Mouse (Mus musculus): ENCODE data around the gene Ppp1r9a. TPM values are rescaled to one million over a fixed set of nuclear protein-coding genes. Genes with fewer than 3 reads are reported as not detected.

Ppp1r9a gene
- total RNA-seq, 2 experiments from 2014 or later: 191 to 212 TPM

DNA sequence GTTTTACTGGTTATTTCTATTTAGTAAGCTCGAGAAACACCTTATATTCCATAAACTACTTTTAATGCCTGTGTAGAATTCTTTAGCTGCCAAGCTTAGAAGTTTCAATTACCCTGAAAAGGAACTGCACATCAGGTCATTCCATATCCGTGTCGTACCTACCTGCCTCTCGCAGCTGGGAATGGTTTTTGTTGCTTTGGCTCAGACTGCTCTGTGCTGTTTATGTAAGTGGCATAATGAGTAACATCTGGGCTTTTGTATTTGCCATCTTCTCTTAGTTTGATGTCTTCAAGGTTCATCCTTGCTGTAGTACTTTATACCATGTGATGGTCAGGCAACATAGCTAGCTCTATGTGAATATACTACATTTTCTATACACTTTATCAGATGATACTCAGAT lies 47.0 kb downstream of the Ppp1r9a start:
- no peak for DNase-seq (ENCODE audit: low spot score in 2 of 2)
- intact Hi-C loops (cut with DNase I): no loop called here

DNA sequence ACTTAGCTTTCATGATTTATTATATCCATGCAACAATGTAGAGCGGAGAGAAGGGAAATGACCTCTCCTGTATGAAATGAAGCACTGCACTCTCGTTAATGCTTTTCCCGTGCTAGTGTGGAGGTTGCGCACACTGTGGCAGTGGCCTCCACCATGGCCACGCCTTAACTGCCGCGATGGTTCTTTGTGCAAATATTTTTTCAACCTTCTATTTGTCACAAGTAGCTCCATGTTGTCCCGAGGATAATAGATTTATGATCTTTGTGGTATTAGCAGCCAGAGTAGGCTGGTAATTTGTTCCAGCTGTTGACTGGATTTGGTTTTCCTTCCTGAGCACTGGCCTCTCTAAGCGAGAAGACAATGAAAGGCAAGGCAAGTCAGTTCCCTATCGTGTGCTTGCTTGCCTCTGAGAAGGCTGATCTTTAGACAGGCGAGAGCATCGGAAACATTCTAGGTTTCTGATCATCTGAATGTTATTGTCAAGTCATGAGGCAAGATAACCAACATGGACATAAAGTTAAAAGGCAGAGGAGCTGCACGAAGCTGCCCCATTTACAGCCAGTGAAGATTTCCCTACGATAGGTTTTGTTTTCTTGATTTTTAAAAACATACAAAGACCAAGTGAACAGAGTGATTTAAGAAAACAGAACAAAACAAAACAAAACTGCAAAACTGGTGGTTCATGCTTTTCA lies 50.5 kb downstream of the Ppp1r9a start:
- intact Hi-C loops (cut with DNase I): no loop called here

DNA sequence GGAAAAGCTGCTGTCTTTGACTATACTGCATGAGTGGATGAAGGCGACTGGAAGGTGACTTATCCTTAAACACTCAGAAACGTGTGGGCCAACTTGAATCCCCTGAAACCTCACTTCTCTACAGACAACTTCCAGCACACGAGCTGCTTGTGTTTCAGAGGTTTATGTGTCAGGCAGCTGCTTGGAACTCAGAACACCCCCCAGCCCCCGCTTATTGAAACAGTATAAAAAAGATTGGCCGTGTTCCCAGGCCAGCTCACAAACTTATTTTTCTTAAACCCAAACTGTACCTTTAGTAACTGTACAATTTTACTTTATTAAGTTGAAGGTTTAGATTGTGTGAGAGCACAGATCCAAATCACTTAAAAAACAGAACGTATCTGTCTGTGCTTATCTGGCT lies 53.9 kb downstream of the Ppp1r9a start:
- intact Hi-C loops (cut with DNase I): no loop called here
- DNase-seq (ENCODE audit: low spot score in 2 of 2): no peak

More for the DNA sequence above, 50.5 kb downstream of the Ppp1r9a start:
- no peak for DNase-seq (ENCODE audit: low spot score in 2 of 2)

DNA sequence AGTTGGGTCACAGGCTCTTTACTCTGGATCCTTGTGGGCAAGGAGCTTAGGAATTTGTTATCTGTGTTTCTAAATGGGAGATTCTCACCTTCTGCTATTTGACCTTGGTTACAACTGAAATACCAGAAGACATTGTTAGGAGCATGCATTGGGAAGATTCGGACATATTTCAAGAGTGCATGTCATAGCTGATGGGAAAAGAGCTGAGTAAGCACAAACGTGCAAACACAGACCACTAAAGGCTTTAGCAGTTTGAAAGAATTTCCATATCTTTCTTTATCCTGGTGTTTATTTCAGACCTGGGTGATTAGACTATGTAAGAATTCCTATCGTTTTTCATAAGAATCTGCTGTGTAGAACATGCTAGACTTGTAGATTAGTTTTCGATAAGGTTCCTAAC lies 59.5 kb downstream of the Ppp1r9a start:
- DNase-seq (ENCODE audit: low spot score in 2 of 2): no peak
- intact Hi-C loops (cut with DNase I): no loop called here

DNA sequence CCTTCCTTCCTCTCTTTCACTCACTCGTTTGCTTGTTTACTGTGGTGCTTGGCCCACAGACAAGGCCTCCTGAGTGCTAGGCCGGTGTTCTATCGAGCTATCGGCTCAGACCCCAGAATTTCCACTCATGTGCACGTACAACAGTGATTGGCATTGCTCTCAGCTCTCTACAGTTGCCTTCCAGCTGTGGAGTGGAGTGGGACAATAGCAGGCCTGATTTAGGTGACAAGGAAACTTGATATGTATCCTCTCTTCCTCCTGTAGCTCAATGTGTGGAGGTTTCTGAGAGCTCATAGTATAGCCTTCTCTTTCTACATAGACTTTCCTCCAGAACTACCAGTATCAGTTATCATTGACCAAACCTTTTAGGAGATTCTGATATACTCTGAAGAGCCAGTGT lies 60.3 kb downstream of the Ppp1r9a start:
- intact Hi-C loops (cut with DNase I): no loop called here
- DNase-seq (ENCODE audit: low spot score in 2 of 2): no peak

DNA sequence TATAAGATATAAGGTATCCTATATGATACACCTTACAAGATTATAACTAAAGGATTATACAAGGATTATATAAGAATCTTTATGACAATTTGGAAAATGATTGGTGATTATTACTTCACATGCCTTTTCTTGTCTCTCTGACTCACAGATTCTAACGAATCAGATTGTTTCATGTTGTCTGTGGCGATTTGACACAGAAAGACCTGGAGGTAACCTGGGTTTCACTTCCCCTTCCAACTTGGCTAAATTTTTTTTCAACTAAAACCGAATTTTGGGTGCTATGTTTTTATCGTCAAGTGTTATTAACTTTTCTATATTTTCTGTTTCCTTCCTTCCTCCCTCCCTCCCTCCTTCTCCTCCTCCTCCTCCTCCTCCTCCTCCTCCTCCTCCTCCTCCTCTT lies 64.5 kb downstream of the Ppp1r9a start:
- no peak for DNase-seq (ENCODE audit: low spot score in 2 of 2)
- intact Hi-C loops (cut with DNase I): no loop called here

DNA sequence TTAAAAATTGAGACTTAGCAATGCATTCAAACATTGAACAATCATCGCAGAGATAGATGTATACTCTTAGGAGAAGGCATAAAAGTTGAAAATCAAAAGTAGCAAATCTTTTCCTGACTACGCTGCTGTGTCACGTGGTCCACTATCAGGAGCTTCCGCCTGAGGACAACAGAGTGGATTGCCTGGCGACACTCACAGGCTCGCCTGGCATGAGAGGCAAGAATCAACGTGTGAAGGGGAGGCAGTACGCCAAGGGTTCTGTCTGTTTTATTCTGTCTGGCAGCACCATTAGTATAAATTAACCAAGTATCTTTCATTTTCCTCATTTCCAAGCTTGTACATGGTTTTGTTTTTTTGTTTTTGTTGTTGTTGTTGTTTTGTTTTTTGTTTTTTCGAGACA lies 68.5 kb downstream of the Ppp1r9a start:
- intact Hi-C loops (cut with DNase I): no loop called here
- DNase-seq (ENCODE audit: low spot score in 2 of 2): no peak

DNA sequence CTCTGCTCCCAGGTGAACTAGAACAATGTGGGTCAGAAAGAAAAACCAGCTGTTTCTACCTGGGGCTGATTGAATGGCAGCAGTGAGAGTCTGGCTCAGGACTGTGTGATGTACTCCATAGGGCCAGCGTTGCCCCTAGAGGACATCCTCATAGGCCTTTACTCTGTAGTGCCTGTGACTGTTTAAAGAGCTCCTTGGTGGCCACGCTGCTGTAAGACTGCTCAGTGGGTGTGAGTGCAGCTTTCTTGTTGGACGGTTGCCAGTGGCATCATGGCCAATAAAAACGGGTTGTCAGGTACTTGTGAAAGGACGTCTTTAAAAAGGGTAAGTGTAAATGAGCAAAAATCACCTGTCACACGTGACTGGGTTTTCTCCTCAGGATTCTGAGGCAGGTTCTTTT lies 70.1 kb downstream of the Ppp1r9a start:
- intact Hi-C loops (cut with DNase I): no loop called here
- DNase-seq (ENCODE audit: low spot score in 2 of 2): peak; percentile 28 to 44

DNA sequence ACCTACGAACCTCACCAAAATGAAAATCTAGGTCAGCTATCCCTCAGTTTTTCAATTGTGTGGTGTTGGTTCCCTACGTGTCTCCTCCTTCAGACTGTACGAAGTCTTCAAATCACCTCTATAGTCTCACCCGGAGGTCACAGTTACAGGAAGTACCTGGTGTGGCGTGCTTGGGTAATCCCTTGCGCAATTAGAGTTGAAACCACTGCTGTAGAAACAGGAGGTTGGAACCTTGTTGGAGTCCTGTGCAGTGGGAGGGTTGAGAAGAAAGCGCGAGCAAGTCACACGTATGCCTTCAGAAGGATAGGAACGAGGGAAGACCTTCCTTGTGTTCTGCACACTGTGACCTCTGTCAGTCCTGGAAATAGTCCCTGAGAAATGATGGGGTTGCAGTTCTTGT lies 70.6 kb downstream of the Ppp1r9a start:
- no peak for DNase-seq (ENCODE audit: low spot score in 2 of 2)
- intact Hi-C loops (cut with DNase I): no loop called here

DNA sequence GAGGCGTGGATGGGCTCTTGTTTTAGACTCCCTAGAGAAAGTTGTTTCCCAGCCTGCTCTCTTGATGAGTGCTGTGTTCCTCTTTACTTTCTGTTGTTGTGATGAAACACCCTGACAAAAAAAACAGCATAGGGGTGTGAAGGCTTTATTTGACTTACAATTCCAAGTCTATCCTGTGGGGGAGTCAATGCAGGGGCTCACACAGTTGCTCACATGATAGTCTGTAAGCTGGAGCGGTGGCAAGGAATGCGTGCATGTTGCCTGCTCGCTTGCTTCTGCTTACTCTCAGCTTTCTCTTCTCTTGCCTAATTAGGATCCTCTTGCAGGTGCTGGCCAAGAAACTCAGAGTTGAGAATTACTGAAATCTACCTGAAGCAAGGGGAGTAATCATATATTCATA lies 74.8 kb downstream of the Ppp1r9a start:
- no peak for DNase-seq (ENCODE audit: low spot score in 2 of 2)
- intact Hi-C loops (cut with DNase I): no loop called here

DNA sequence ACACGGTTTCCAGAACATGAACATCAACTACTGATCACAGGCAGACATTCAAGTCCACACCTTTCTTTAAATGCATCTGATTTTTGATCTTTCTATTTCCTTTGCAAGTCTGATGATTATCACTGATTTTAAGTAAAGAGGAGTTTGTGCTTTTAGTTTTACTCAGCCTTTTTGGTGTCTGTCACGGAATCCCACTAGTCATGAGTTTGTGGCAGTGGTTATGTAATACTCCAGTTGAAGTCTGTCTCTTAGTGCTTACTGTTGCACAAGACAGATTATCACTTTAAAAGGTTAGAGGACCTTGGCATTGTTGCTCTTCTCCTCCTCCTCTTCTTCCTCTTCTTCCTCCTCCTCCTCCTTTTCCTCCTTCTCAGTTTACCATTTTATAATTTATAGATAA lies 75.5 kb downstream of the Ppp1r9a start:
- DNase-seq (ENCODE audit: low spot score in 2 of 2): no peak
- intact Hi-C loops (cut with DNase I): no loop called here

DNA sequence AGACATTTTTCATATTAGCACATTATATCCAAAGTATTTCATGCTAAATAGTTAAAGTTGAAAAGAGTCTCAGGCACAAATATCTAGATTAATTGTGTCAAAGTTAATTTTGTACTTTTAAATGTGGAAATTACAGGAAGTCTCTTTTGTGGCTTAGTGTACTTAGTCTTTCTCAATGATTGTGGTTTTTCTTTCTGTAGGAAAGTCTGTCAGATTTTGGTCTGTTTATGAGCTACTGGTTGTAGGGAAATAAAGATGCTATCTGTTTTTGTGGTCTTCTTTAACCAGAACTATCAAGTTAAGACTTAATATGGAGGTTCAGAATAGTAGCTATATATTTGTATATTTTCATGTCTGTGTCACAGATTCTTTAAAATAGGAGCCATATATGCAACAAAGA lies 76.2 kb downstream of the Ppp1r9a start:
- DNase-seq (ENCODE audit: low spot score in 2 of 2): no peak
- intact Hi-C loops (cut with DNase I): no loop called here

DNA sequence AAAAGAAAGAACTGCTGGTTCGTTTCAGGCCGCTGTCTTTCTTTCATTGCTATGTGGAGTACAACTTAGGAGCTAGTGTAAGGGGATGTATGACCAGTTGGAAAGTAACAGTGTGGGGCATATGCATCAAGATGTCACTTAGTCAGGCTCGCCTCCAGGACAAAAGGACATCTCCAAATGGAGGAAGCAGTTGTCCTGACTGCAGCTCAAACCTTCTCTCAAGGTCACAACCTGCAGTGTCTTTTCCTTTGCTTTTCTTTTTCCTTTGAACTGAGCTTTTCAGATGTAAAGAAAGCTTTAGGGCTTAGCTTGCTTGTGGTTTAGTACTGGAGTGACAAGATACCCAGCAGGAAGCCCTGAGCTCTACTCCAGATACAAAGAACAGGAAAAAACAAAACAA lies 77.4 kb downstream of the Ppp1r9a start:
- intact Hi-C loops (cut with DNase I): no loop called here
- DNase-seq (ENCODE audit: low spot score in 2 of 2): no peak

DNA sequence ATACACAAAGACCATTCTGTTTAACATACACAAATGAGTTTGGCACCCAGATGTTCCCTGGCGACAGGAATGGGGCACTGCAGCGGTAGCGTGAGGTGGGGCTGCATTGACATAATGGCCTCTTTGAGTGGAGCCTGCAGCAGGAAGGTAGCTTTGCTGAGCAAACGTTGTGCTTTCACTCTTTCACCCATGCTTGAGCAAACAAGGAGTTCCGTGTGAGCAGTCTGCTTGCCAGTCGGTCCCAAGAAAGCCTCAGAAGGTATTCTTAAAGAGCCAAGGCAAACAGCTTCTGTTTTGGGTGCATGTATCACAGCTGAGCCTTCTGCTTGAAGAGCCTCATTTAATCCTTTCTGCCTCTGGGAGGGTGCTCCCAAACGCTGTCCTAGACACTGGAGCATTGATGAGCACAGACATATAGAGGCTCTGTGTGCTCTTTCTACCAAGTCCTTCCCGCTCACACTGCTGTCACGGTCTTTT lies 80.0 kb downstream of the Ppp1r9a start:
- intact Hi-C loops (cut with DNase I): no loop called here
- DNase-seq (ENCODE audit: low spot score in 2 of 2): no peak

DNA sequence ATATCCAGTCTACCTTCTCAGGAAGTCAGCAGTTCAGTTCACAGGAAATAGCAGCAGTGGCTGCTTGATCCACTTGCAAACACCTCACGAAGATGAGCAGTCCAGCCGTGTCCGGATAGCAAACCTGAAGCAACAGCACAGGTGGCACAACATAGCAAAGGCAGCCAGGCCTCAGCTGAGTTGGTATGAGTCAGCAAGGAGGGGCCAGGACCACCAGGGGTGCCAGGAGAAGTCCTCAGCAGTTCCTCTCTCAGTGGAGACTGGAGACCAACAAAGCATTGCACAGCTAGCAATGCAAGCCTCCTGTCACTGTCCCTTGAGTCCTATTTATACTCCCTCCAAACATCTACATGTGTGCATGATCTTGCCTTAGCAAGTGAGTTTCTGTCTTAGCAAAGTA lies 83.0 kb downstream of the Ppp1r9a start:
- intact Hi-C loops (cut with DNase I): no loop called here
- DNase-seq (ENCODE audit: low spot score in 2 of 2): no peak

DNA sequence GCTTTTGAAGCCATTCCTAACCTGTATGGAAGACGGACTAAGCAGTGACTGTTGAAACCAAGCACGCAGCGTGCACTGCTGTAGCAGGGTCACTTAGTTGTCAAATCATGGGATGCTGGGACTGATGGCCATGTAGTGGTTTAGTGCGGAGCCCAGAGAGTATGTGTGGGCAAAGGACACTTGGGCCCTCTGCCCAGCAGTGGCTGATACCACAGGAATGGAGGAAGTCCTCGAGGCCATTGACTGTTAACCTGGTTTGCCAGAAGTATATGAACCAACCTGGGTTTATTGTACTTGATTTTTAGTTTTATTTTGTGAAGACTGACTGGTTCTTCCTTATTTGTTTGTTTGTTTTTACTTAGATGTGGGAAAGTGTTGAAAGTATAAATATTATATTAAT lies 84.4 kb downstream of the Ppp1r9a start:
- intact Hi-C loops (cut with DNase I): no loop called here
- no peak for DNase-seq (ENCODE audit: low spot score in 2 of 2)

DNA sequence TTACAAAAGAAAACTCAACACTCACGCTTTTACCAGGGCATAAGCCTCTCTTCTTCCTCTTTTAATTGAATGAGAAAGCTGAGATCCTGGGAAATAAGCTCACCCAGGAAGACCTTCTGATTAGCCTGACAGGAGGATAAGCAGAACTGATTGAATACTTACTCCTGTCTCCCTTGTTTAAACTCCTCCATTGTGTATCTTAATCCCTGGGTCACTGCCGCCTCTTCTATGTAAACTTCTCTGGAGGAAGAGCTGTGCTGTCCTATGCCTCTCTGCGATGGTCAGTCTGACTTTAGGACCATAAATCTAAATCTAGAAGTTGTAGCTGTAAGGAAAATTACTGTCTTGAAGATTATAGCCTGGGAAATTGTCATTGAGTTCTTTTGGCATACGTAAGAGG lies 86.0 kb downstream of the Ppp1r9a start:
- intact Hi-C loops (cut with DNase I): no loop called here
- no peak for DNase-seq (ENCODE audit: low spot score in 2 of 2)

DNA sequence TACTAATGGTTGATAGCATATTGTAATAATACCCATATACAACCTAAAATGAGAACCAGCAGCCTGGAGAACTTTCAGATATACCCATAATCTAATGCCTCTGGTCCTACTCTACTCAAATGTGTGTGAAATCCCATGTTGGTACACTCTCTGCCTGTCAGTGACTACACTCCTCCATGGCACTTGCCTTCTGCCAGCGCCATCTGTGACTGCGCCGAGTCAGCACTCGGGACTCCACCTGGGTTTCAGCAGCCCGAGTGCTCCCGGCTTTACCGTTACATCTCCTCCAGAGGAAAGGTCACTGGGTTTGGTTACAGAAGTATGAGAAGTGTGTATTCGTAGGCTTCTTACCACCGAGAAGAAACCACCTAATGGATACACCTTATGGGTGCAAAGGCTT lies 89.6 kb downstream of the Ppp1r9a start:
- DNase-seq (ENCODE audit: low spot score in 2 of 2): no peak
- intact Hi-C loops (cut with DNase I): no loop called here

DNA sequence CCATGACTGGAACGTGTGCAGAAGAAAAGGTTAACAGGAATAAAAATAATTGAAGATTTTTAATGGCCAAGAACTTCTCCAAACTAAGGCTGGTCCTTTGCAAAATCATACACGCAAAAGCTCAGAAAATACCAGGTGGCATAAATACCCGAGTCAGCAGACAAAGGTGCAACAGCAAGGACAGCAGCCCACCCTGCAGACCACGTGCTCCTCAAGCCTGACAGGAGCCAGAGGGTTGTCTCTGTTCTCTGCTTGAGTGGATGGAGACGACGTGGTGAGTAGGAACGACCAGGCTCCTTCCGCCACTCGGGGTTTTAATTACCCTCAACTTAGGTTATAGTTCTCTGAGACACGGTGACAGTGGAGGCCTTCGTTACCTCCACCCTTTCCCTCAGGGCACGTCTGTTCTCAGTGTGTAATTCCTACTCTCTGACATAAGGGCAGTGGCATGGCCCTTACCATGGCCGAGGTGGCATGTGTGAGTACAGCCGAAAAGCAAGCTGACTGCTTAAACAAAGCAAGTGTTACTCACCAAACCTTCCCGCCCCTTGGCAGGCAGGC lies 91.0 kb downstream of the Ppp1r9a start:
- no peak for DNase-seq (ENCODE audit: low spot score in 2 of 2)
- intact Hi-C loops (cut with DNase I): no loop called here

DNA sequence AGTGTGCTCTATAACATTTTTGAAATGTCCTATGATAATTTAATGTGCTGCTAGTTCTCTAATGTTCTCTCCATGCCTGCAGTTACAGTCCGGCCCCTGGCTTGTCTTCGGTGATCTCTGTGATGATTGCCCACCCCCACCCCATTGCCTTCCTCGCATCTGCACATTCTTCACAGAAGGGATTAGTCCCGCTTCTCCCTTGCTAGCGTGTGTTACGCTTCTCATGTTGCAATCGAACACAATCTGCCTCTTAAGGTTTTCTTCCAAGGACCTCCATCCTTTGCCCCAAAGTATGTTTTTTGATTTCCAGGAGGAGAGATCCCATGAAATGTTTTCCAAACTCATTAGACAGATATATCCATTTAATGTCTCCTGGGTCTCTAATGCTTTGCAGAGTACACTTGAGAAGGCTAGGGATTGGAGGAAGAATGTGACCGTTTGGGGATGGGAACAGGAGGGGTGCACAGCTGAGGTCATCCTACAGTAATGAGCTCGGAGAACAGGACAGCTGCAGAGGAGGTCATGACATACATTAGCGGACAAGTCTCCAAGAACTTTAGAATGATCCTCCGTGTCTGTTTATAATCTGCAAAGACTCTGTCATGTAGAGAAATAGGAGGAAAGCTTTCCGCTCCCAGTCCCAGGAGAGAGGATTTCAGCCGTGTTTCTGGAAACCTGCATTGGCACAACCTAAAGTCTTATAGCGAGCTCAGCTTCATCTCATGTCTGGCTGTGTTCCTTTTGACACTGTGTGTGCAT lies 91.6 kb downstream of the Ppp1r9a start:
- no peak for DNase-seq (ENCODE audit: low spot score in 2 of 2)
- intact Hi-C loops (cut with DNase I): no loop called here

DNA sequence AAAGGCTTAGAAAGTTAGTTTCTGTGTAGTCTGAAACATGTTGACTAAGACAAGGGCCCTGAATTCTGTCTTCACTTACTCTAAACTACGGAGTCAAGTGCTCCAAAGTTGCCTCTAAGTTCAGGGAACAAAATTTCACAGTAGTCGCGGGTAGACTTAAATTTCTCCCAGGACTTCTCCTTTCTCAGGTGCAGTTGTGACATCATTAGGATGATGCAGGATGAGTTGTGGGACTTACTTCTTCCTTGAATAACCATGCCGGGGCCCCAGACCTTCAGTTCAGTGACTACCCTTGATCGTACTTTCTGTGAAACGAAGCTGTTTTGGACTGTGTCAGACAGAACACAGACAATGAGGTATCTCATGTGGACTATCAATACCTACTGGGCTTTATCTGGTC lies 94.9 kb downstream of the Ppp1r9a start:
- intact Hi-C loops (cut with DNase I): no loop called here

More for the DNA sequence above, 94.9 kb downstream of the Ppp1r9a start:
- no peak for DNase-seq (ENCODE audit: low spot score in 2 of 2)

All from left cerebral cortex, postnatal 25 days (tissue).